Mouse (Mus musculus) heart, embryonic 16.5 days (tissue): ENCODE results near the gene Supt5. TPM values are rescaled to one million over a fixed set of nuclear protein-coding genes. Genes with fewer than 3 reads are reported as not detected.
A peak's percentile ranks its signal among the peaks of the same experiment; 100 is the strongest.

Experiments
- ATAC-seq: fragments of 200-750 bp; cut with Nextera tagmentation; replicated peaks from 2 replicates; pipeline ENCODE4 v1.8.0; 2017; ENCODE audit warnings: moderate number of reproducible peaks; ENCODE audit not compliant: insufficient read depth, low FRiP score; ENCODE audit errors: extremely low read depth
- H3K27ac ChIP-seq: fragments of 300-500 bp; sonication (generic); 2 replicates; pipeline ENCODE4 v1.5.1; 2014; ENCODE audit warnings: mild to moderate bottlenecking, low read length, control low read depth, moderate library complexity
- H3K27me3 ChIP-seq: fragments of 300-500 bp; sonication (generic); 2 replicates; pipeline ENCODE4 v1.6.1; 2014; ENCODE audit warnings: low read length, mixed read lengths; ENCODE audit not compliant: control insufficient read depth, insufficient read depth
- H3K36me3 ChIP-seq: fragments of 300-500 bp; sonication (generic); 2 replicates; pipeline ENCODE4 v1.6.1; 2014; ENCODE audit not compliant: control insufficient read depth, insufficient read depth
- H3K4me1 ChIP-seq: fragments of 300-500 bp; sonication (generic); 2 replicates; pipeline ENCODE4 v1.6.1; 2014; ENCODE audit warnings: low read length, mixed read lengths; ENCODE audit not compliant: control insufficient read depth, insufficient read depth
- H3K4me2 ChIP-seq: fragments of 300-500 bp; sonication (generic); 2 replicates; pipeline ENCODE4 v1.6.1; 2014; ENCODE audit warnings: low read depth, mild to moderate bottlenecking, control low read depth, low read length
- H3K4me3 ChIP-seq: fragments of 300-500 bp; sonication (generic); 2 replicates; pipeline ENCODE4 v1.5.1; 2014; ENCODE audit warnings: mild to moderate bottlenecking, control low read depth, low read length
- H3K9ac ChIP-seq: fragments of 300-500 bp; sonication (generic); 2 replicates; pipeline ENCODE4 v1.6.1; 2014; ENCODE audit warnings: low read length, control low read depth
- H3K9me3 ChIP-seq: fragments of 300-500 bp; sonication (generic); replicated peaks from 2 replicates; pipeline ENCODE4 v1.6.1; 2016; ENCODE audit warnings: low read length; ENCODE audit not compliant: control insufficient read depth
- WGBS: fragments of 180-500 bp; shearing (Covaris S2); extraction: QIAGEN DNeasy Blood & Tissue Kit; methylation state at CpG from one replicate; pipeline ENCODE4 v1.1.7; 2014; 5-methylcytosine and 5-hydroxymethylcytosine counted together
- polyA plus RNA-seq: library from polyadenylated mRNA; unstranded; fragments of >200 nt; fragmentation: Nextera tagmentation; extraction: Ambion mirVana; gene quantifications from 2 replicates; pipeline ENCODE4 v1.2.1, GENCODE M21; 2015

The Supt5 gene
- polyA plus RNA-seq, 1 experiment from 2014 or later = 62.8 TPM

DNA sequence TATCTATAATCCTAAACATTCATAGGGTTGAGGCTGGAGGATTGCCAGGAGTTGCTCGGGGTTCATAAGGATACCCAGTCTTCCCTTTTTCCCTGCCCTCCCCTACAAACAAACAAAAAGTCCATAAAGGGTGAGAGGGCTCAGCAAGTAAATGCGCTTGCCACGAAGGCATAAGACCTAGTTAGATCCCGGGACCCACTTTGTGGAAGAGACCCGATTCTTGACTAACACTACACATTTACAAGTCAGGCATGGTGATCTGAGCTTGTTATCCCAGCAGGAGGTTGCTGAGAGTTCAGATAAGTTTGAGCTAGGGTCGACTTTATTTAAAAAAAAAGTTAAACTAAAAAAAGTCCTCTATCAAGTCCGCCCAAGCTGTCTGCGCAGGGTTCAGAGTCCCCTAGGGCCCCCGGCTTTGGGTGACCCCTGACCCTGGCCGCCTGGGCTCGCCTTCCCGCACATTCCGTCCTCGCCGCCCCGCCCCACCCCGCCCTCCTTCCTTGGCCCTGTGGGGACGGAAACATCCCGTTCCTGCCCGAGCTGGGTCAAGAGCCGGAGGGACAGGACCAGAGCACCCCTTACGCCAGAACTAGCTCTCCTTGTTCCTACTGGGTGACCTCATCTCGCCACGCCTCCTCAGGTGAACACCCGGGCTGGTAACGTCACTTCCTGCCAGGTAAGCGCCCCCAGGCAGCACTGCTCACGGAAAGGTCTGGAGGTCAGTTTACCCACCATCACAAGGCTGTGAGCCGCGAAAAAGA is 37.6 kb upstream of the Supt5 start:
- Histone ChIP-seq H3K4me3 (peak overlapping the region; percentile 81), H3K4me1 (peaks cover 45% of the 10 kb centered on the region), H3K27me3 (no peaks in the 10 kb centered on the region), H3K4me2 (peak overlapping the region; percentile 93), H3K36me3 (0 out of 2 replicates have a peak, but pooled peaks cover 3% of the 10 kb centered on the region), H3K27ac (peak overlapping the region; percentile 100), H3K9ac (peak overlapping the region; percentile 92), H3K9me3 (no peaks in the 10 kb centered on the region)
- WGBS = 6% methylated on average over 30 of the region's 30 CpGs
- ATAC-seq = no peak

DNA sequence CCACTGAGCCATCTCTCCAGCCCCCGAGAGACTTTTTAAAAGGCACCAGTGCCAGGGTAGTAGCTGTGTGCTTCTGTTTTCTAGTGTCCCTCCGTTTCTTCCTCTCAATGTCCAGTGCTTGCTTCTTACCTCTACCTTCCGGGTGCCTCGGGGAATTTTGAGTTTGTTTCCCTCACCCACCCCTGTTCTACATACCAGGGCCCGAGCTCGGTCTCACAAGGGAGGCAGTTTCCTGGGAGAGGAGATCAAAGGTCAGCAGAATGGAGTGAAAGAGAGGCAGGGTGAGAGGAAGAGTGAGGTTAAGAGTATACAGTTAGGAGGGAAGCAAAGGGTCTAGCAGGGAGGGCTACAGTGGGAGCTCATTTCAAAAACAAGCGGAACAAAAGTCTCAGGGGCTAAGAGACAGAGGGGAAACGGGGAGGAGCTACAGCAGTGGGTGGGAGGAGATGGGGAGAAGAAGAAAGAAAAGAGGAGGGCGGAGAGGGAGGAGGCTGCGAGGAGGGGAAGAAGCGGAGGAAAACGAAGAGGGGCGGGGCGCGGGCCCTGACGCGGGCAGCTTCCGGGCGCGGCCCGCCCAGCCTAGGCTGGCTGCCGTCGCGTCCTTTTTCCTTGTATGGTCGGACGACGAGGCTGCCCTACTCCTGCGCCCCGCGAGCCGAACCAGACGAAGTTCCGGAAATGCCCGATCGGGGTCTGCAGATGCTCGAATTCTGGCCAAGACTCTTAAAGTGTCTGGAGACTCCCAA is 36.8 kb upstream of the Supt5 start:
- peak; percentile 52 for ATAC-seq
- H3K9me3 ChIP-seq = no peaks in the 10 kb centered on the region
- WGBS = under 1% methylated on average over 35 of the region's 36 CpGs
- 0 out of 2 replicates have a peak, but pooled peaks cover 3% of the 10 kb centered on the region for H3K36me3 ChIP-seq
- no peaks in the 10 kb centered on the region for H3K27me3 ChIP-seq
- peaks cover 45% of the 10 kb centered on the region for H3K4me1 ChIP-seq
- peak overlapping the region; percentile 93 for H3K4me2 ChIP-seq
- peak overlapping the region; percentile 92 for H3K9ac ChIP-seq
- H3K27ac ChIP-seq = peak overlapping the region; percentile 100
- peak overlapping the region; percentile 81 for H3K4me3 ChIP-seq

DNA sequence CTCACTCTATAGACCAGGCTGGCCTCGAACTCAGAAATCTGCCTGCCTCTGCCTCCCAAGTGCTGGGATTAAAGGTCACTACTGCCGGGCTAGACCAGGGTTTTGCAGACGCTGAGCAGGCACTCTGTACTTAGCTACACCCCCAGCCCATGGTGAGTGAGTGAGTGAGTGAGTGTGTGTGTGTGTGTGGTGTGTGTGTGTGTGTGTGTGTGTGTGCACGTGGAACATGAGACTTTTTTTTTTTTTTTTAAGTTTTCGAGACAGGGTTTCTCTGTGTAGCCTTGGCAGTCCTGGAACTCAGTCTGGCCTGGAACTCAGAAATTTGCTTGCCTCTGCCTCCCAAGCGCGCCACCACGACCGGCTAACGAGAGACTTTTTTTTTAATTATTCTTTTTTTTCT is 36.1 kb upstream of the Supt5 start:
- Histone ChIP-seq H3K4me3 (peak overlapping the region; percentile 81; the same call in 1 of the 2 replicates), H3K9ac (no peak overlapping the region; the same call in 1 of the 2 replicates), H3K27me3 (no peaks in the 10 kb centered on the region), H3K9me3 (no peaks in the 10 kb centered on the region), H3K4me2 (peak overlapping the region; percentile 93; the same call in 1 of the 2 replicates), H3K36me3 (0 out of 2 replicates have a peak, but pooled peaks cover 6% of the 10 kb centered on the region), H3K27ac (peak overlapping the region; percentile 100), H3K4me1 (peaks cover 44% of the 10 kb centered on the region)
- WGBS = 77% methylated on average over 9 of the region's 10 CpGs
- ATAC-seq = no peak

DNA sequence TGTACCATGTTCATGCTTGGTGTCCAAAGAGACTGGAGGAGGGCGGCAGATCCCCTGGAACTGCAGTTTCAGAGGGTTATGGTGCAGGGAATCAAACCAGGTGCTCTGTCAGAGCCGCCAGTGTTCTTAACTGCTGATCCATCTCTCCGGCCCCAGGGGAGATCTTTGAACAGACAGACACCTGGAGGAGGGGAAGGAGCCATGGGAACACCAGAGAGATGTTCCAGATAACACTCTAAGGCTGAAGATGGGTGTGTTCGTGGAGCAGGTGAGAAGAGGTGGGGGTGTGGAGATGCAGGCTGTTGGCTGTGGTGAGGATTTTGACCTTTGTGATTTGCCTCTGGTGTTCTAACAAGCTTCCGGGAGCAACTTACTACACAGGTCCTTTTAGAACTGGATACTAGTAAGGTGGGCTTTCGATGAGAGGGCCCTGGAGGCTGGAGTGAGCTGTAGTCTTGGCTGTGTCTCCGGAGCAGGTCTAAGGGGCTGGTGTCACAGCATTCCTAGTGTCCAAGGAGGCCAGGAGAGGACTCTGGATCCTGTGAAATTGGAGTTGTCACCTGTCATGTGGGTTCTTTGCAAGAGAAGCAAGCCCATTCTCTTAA is 35.4 kb upstream of the Supt5 start:
- Histone ChIP-seq H3K4me2 (no peak overlapping the region), H3K9me3 (no peaks in the 10 kb centered on the region), H3K36me3 (0 out of 2 replicates have a peak, but pooled peaks cover 7% of the 10 kb centered on the region), H3K4me3 (no peak overlapping the region), H3K27ac (peak overlapping the region; percentile 45), H3K4me1 (peaks cover 42% of the 10 kb centered on the region), H3K9ac (no peak overlapping the region), H3K27me3 (no peaks in the 10 kb centered on the region)
- ATAC-seq = no peak
- 79% methylated on average over 7 of the region's 7 CpGs for WGBS

DNA sequence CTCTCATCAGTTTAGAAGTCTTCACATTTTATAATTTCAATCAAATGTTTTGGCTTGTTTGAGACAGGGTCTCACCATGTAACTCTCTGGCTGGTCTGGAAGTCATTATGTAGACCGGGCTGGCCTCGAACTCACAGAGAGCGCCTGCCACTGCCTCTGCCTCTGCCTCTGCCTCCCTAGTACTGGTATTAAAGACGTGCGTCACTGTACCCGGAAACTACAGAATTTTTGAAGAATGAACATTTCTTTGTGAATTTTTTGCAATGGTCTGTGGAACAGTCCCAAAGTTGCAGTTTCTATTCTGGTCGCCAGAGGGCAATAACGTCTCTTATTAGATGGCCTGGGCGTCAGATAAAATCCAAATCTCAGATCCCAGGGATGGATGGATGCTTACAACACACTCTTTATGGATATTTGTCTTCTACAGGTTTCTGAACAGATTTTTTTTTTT is 34.6 kb upstream of the Supt5 start:
- peaks cover 39% of the 10 kb centered on the region for H3K4me1 ChIP-seq
- H3K27ac ChIP-seq = peak overlapping the region; percentile 91
- peak overlapping the region; percentile 72 for H3K9ac ChIP-seq
- H3K9me3 ChIP-seq = no peaks in the 10 kb centered on the region
- peak overlapping the region; percentile 82 for H3K4me3 ChIP-seq
- no peaks in the 10 kb centered on the region for H3K27me3 ChIP-seq
- H3K36me3 ChIP-seq = 0 out of 2 replicates have a peak, but pooled peaks cover 7% of the 10 kb centered on the region
- H3K4me2 ChIP-seq = peak overlapping the region; percentile 91
- under 1% methylated on average over 9 of the region's 9 CpGs for WGBS
- ATAC-seq = peak; percentile 2; the same call in 1 of the 2 replicates

DNA sequence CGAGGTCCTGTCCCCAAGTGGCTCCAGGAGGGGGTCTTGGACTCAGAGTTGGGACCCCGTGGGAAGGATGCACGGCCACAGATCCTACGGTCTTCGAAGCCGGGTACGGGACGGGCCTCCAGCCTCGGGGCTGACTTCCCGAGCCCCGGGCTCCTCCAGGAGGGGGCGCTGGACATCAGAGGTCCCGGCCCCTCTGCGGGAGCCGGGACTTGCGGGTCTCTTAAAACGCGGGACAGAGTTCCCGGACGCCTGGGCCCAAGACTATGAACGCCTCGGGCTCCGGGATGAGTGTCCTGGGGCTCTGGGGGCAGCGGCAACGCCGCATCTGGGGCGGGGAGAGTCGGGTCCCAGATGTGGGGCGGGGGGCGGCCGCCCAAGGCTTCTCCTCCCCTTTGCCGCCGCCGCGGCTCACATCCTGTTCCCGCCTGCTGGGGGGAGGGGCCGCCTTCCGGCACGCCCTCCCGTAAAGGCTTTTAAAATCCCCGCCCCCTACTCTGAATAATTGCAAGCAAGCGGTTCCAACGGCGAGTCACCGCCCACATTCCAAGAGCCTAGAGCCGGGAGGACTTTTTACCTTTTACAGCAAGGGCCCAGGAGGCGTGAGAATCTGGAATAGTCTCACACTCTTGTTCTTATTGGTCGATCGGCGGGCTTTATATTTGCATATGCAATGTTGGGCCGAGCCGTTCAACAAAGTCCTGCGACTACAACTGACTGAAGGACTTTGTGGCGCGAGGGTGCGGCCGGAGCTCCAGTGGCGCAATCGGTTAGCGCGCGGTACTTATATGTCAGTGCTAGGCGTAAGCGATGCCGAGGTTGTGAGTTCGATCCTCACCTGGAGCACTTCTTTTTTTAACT is 33.9 kb upstream of the Supt5 start, which contains the start of gene Plekhg2:
Gene Plekhg2 (minus strand): TSS at position 349 of the 858 bp plus-strand sequence.
- peaks cover 32% of the 10 kb centered on the region for H3K4me1 ChIP-seq
- H3K36me3 ChIP-seq = peaks cover 9% of the 10 kb centered on the region; the same call in 1 of the 2 replicates
- peak; percentile 89 for ATAC-seq
- peak within 1 kb of the TSS; percentile 82 for H3K4me3 ChIP-seq
- H3K9ac ChIP-seq = peak within 1 kb of the TSS; percentile 89
- H3K9me3 ChIP-seq = no peaks in the 10 kb centered on the region
- peak within 1 kb of the TSS; percentile 96 for H3K27ac ChIP-seq
- peak within 1 kb of the TSS; percentile 91 for H3K4me2 ChIP-seq
- WGBS = under 1% methylated on average over 58 of the region's 66 CpGs
- H3K27me3 ChIP-seq = no peaks in the 10 kb centered on the region

DNA sequence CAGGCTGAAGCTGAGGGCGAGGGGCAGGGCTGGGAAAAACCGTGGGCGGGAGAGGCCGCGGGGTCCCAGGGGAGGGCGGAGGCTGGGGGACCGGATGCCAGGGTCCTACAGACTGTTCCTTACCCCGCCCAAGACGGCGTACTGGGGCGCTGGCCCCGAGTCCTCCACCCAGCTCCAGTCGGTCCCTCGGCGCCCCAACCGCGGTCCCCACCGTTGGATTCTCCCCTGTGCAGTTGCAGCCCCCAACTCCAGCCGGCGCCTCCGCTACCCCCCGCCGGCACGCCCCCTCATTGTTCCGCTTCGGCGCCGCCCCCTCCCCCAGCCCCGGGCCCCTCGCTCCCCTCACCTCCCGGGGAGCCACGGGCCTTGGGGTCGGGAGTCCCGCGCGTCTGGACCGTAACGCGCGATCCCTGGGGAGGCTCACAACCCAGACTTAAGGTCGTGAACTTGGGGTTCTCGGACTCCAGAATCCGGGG is 33.0 kb upstream of the Supt5 start:
- peak overlapping the region; percentile 89 for H3K9ac ChIP-seq
- H3K36me3 ChIP-seq = peaks cover 12% of the 10 kb centered on the region; the same call in 1 of the 2 replicates
- peak overlapping the region; percentile 91 for H3K4me2 ChIP-seq
- H3K4me3 ChIP-seq = peak overlapping the region; percentile 82
- ATAC-seq = no peak
- under 1% methylated on average over 40 of the region's 43 CpGs for WGBS
- H3K9me3 ChIP-seq = no peaks in the 10 kb centered on the region
- no peaks in the 10 kb centered on the region for H3K27me3 ChIP-seq
- peaks cover 25% of the 10 kb centered on the region for H3K4me1 ChIP-seq
- H3K27ac ChIP-seq = peak overlapping the region; percentile 96

DNA sequence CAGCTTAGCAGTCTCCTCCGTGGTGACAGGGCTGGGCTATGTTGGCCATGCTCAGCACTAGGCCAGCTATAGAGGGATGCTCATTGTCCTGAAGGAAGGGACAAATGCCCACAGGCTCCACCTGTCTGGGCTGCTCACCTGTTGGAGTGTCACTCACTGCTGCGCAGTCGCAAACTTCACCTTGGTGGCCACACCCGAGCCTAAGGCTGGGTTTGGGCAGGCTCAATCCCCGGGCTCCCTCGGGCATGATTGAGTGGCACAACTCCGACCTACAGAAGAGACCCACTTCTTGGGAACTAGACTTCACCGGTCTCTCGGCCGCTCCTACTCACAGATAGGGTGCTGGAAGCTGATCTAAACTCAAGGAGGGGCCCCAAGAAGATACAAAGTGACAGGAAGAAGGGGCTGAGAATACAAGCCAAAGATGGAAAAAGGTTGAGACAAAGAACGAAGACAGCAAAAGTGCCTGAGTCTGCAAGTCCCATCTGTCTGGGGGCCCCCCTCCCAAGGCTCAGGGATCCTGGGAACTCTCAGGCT is 32.5 kb upstream of the Supt5 start:
- peak overlapping the region; percentile 96 for H3K27ac ChIP-seq
- no peak for ATAC-seq
- no peaks in the 10 kb centered on the region for H3K9me3 ChIP-seq
- H3K27me3 ChIP-seq = no peaks in the 10 kb centered on the region
- peaks cover 15% of the 10 kb centered on the region; the same call in 1 of the 2 replicates for H3K36me3 ChIP-seq
- H3K4me1 ChIP-seq = peaks cover 20% of the 10 kb centered on the region
- H3K9ac ChIP-seq = peak overlapping the region; percentile 89
- H3K4me3 ChIP-seq = peak overlapping the region; percentile 82
- peak overlapping the region; percentile 91 for H3K4me2 ChIP-seq
- 6% methylated on average over 11 of the region's 11 CpGs for whole genome bisulfite sequencing
